Mouse (Mus musculus): ENCODE measurements around the gene Syn3. TPM values are rescaled to one million over a fixed set of nuclear protein-coding genes. Genes with fewer than 3 reads are reported as not detected.

The Syn3 gene
- polyA plus RNA-seq, 1 experiment, result 0.15 TPM

GRCm38 (mm10) chr10:86392399-86392798 lies 106.3 kb downstream of the Syn3 start:
- Histone ChIP-seq H3K9me3 (0 out of 2 replicates have a peak, but pooled peaks cover 3% of the 10 kb centered on the region), H3K4me3 (replicated peaks) (no peak overlapping the region), H3K27me3 (replicated peaks) (peaks cover 4% of the 10 kb centered on the region), H3K36me3 (replicated peaks; ENCODE audit: low read length) (no peaks in the 10 kb centered on the region), H3K4me1 (no peaks in the 10 kb centered on the region)
- TF ChIP-seq FLI1 (IDR thresholded peaks at IDR 0.05; ENCODE audit: low read length) (no peak), GATA1 (IDR thresholded peaks at IDR 0.05; ENCODE audit: borderline replicate concordance, low read length) (no peak)

GRCm38 (mm10) chr10:86389913-86390312 lies 108.8 kb downstream of the Syn3 start:
- Histone ChIP-seq H3K27me3 (replicated peaks) (peaks cover 5% of the 10 kb centered on the region), H3K4me1 (no peaks in the 10 kb centered on the region), H3K4me3 (replicated peaks) (no peak overlapping the region), H3K9me3 (0 out of 2 replicates have a peak, but pooled peaks cover 3% of the 10 kb centered on the region), H3K36me3 (replicated peaks; ENCODE audit: low read length) (no peaks in the 10 kb centered on the region)
- TF ChIP-seq FLI1 (IDR thresholded peaks at IDR 0.05; ENCODE audit: low read length) (no peak), GATA1 (IDR thresholded peaks at IDR 0.05; ENCODE audit: borderline replicate concordance, low read length) (no peak)

- TF ChIP-seq GATA1 (IDR thresholded peaks at IDR 0.05; ENCODE audit: borderline replicate concordance, low read length), result no peak
- TF ChIP-seq FLI1 (IDR thresholded peaks at IDR 0.05; ENCODE audit: low read length), result no peak
- no peak overlapping the region for H3K4me3 ChIP-seq (replicated peaks)
- no peaks in the 10 kb centered on the region for H3K4me1 ChIP-seq
- peaks cover 5% of the 10 kb centered on the region for H3K27me3 ChIP-seq (replicated peaks)
- no peaks in the 10 kb centered on the region for H3K9me3 ChIP-seq
- no peaks in the 10 kb centered on the region for H3K36me3 ChIP-seq (replicated peaks; ENCODE audit: low read length)
These were observed 109.3 kb downstream of the Syn3 start for GRCm38 (mm10) chr10:86389357-86389756.

- no peak for TF ChIP-seq FLI1 (IDR thresholded peaks at IDR 0.05; ENCODE audit: low read length)
- no peak for TF ChIP-seq GATA1 (IDR thresholded peaks at IDR 0.05; ENCODE audit: borderline replicate concordance, low read length)
- H3K4me1 ChIP-seq, result no peaks in the 10 kb centered on the region
- no peaks in the 10 kb centered on the region for H3K9me3 ChIP-seq
- no peak overlapping the region for H3K4me3 ChIP-seq (replicated peaks)
- H3K36me3 ChIP-seq (replicated peaks; ENCODE audit: low read length), result no peaks in the 10 kb centered on the region
- H3K27me3 ChIP-seq (replicated peaks), result peaks cover 5% of the 10 kb centered on the region
These were observed 109.9 kb downstream of the Syn3 start for GRCm38 (mm10) chr10:86388803-86389202.

- TF ChIP-seq FLI1 (IDR thresholded peaks at IDR 0.05; ENCODE audit: low read length) (no peak), GATA1 (IDR thresholded peaks at IDR 0.05; ENCODE audit: borderline replicate concordance, low read length) (no peak)
- H3K27me3 ChIP-seq (replicated peaks), result peaks cover 5% of the 10 kb centered on the region
- H3K9me3 ChIP-seq, result no peaks in the 10 kb centered on the region
- H3K4me3 ChIP-seq (replicated peaks), result no peak overlapping the region
- no peaks in the 10 kb centered on the region for H3K36me3 ChIP-seq (replicated peaks; ENCODE audit: low read length)
- H3K4me1 ChIP-seq, result peaks cover 4% of the 10 kb centered on the region; the same call in 1 of the 2 replicates
These were observed 110.8 kb downstream of the Syn3 start for GRCm38 (mm10) chr10:86387821-86388440.

GRCm38 (mm10) chr10:86386232-86386631 lies 112.5 kb downstream of the Syn3 start:
- Histone ChIP-seq H3K27me3 (replicated peaks) (peaks cover 11% of the 10 kb centered on the region), H3K4me1 (peaks cover 4% of the 10 kb centered on the region; the same call in 1 of the 2 replicates), H3K4me3 (replicated peaks) (no peak overlapping the region), H3K36me3 (replicated peaks; ENCODE audit: low read length) (no peaks in the 10 kb centered on the region), H3K9me3 (no peaks in the 10 kb centered on the region)
- TF ChIP-seq GATA1 (IDR thresholded peaks at IDR 0.05; ENCODE audit: borderline replicate concordance, low read length) (no peak), FLI1 (IDR thresholded peaks at IDR 0.05; ENCODE audit: low read length) (no peak)

- no peak overlapping the region for H3K4me3 ChIP-seq (replicated peaks)
- no peaks in the 10 kb centered on the region for H3K36me3 ChIP-seq (replicated peaks; ENCODE audit: low read length)
- no peaks in the 10 kb centered on the region for H3K9me3 ChIP-seq
- peaks cover 4% of the 10 kb centered on the region; the same call in 1 of the 2 replicates for H3K4me1 ChIP-seq
- H3K27me3 ChIP-seq (replicated peaks), result peaks cover 11% of the 10 kb centered on the region
- no peak for TF ChIP-seq GATA1 (IDR thresholded peaks at IDR 0.05; ENCODE audit: borderline replicate concordance, low read length)
- no peak for TF ChIP-seq FLI1 (IDR thresholded peaks at IDR 0.05; ENCODE audit: low read length)
These were observed 113.0 kb downstream of the Syn3 start for GRCm38 (mm10) chr10:86385656-86386055.

GRCm38 (mm10) chr10:86384655-86385054 lies 114.0 kb downstream of the Syn3 start:
- Histone ChIP-seq H3K36me3 (replicated peaks; ENCODE audit: low read length) (no peaks in the 10 kb centered on the region), H3K27me3 (replicated peaks) (peaks cover 11% of the 10 kb centered on the region)

GRCm38 (mm10) chr10:86381922-86382260 lies 116.8 kb downstream of the Syn3 start:
- Histone ChIP-seq H3K9me3 (no peaks in the 10 kb centered on the region), H3K27me3 (replicated peaks) (peaks cover 11% of the 10 kb centered on the region), H3K36me3 (replicated peaks; ENCODE audit: low read length) (no peaks in the 10 kb centered on the region), H3K4me1 (peaks cover 4% of the 10 kb centered on the region; the same call in 1 of the 2 replicates), H3K4me3 (replicated peaks) (no peak overlapping the region)
- TF ChIP-seq GATA1 (IDR thresholded peaks at IDR 0.05; ENCODE audit: borderline replicate concordance, low read length), result no peak
- no peak for TF ChIP-seq FLI1 (IDR thresholded peaks at IDR 0.05; ENCODE audit: low read length)

More at GRCm38 (mm10) chr10:86384655-86385054, 114.0 kb downstream of the Syn3 start:
- Histone ChIP-seq H3K4me3 (replicated peaks) (no peak overlapping the region), H3K9me3 (no peaks in the 10 kb centered on the region), H3K4me1 (peaks cover 4% of the 10 kb centered on the region; the same call in 1 of the 2 replicates)
- TF ChIP-seq GATA1 (IDR thresholded peaks at IDR 0.05; ENCODE audit: borderline replicate concordance, low read length) (no peak), FLI1 (IDR thresholded peaks at IDR 0.05; ENCODE audit: low read length) (no peak)

- Histone ChIP-seq H3K27me3 (replicated peaks) (peaks cover 11% of the 10 kb centered on the region), H3K4me3 (replicated peaks) (no peak overlapping the region), H3K4me1 (peaks cover 4% of the 10 kb centered on the region; the same call in 1 of the 2 replicates), H3K9me3 (no peaks in the 10 kb centered on the region), H3K36me3 (replicated peaks; ENCODE audit: low read length) (no peaks in the 10 kb centered on the region)
- TF ChIP-seq GATA1 (IDR thresholded peaks at IDR 0.05; ENCODE audit: borderline replicate concordance, low read length), result no peak
- TF ChIP-seq FLI1 (IDR thresholded peaks at IDR 0.05; ENCODE audit: low read length), result no peak
These were observed 117.4 kb downstream of the Syn3 start for GRCm38 (mm10) chr10:86381150-86381921.
